Mouse (Mus musculus) neural tube, embryonic 15.5 days (tissue): ENCODE results near the gene Fam25c. TPM values are rescaled to one million over a fixed set of nuclear protein-coding genes. Genes with fewer than 3 reads are reported as not detected.

Experiments
- ATAC-seq: fragments of 200-750 bp; cut with Nextera tagmentation; 2 replicates; pipeline ENCODE4 v1.8.0; 2017; ENCODE audit warnings: mild to moderate bottlenecking, moderate TSS enrichment, moderate library complexity; ENCODE audit not compliant: low FRiP score
- H3K27ac ChIP-seq: fragments of 300-500 bp; sonication (generic); replicated peaks from 2 replicates; pipeline ENCODE4 v1.5.1; 2015; ENCODE audit warnings: mild to moderate bottlenecking, inconsistent platforms
- H3K27me3 ChIP-seq: fragments of 300-500 bp; sonication (generic); replicated peaks from 2 replicates; pipeline ENCODE4 v1.6.1; 2015; ENCODE audit warnings: inconsistent platforms
- H3K36me3 ChIP-seq: fragments of 300-500 bp; sonication (generic); 2 replicates; pipeline ENCODE4 v1.6.1; 2015; ENCODE audit warnings: inconsistent platforms
- H3K4me1 ChIP-seq: fragments of 300-500 bp; sonication (generic); 2 replicates; pipeline ENCODE4 v1.6.1; 2015; ENCODE audit warnings: inconsistent platforms
- H3K4me2 ChIP-seq: fragments of 300-500 bp; sonication (generic); 2 replicates; pipeline ENCODE4 v1.6.1; 2015; ENCODE audit warnings: inconsistent platforms, mild to moderate bottlenecking, moderate library complexity
- H3K4me3 ChIP-seq: fragments of 300-500 bp; sonication (generic); replicated peaks from 2 replicates; pipeline ENCODE4 v1.5.1; 2015; ENCODE audit warnings: mild to moderate bottlenecking, inconsistent platforms
- H3K9ac ChIP-seq: fragments of 300-500 bp; sonication (generic); replicated peaks from 2 replicates; pipeline ENCODE4 v1.6.1; 2015; ENCODE audit warnings: mild to moderate bottlenecking, inconsistent platforms
- H3K9me3 ChIP-seq: fragments of 300-500 bp; sonication (generic); replicated peaks from 2 replicates; pipeline ENCODE4 v1.6.1; 2016; ENCODE audit warnings: inconsistent platforms
- WGBS: fragments of 180-500 bp; shearing (Covaris S2); methylation state at CpG from one replicate; pipeline ENCODE4 v1.1.7; 2015; ENCODE audit warnings: mixed read lengths; 5-methylcytosine and 5-hydroxymethylcytosine counted together
- polyA plus RNA-seq: library from polyadenylated mRNA; unstranded; fragments of >200 nt; fragmentation: Nextera tagmentation; extraction: Ambion mirVana; gene quantifications from 2 replicates; pipeline ENCODE4 v1.2.1, GENCODE M21; 2015

Fam25c gene
- polyA plus RNA-seq, 1 experiment from 2014 or later = not detected

- 68% methylated on average over 12 of the region's 12 CpGs for WGBS
- H3K4me1 ChIP-seq = no peaks in the 10 kb centered on the region
- H3K36me3 ChIP-seq = peaks cover 32% of the 10 kb centered on the region
- no peak overlapping the region for H3K4me3 ChIP-seq
- no peaks in the 10 kb centered on the region for H3K27me3 ChIP-seq
- H3K9ac ChIP-seq = no peak overlapping the region
- H3K4me2 ChIP-seq = no peak overlapping the region
- no peak overlapping the region for H3K27ac ChIP-seq
- peak; percentile 39 for ATAC-seq
- H3K9me3 ChIP-seq = no peaks in the 10 kb centered on the region
Observed at GRCm38 (mm10) chr14:34345771-34346566, 9.3 kb downstream of the Fam25c start.

DNA sequence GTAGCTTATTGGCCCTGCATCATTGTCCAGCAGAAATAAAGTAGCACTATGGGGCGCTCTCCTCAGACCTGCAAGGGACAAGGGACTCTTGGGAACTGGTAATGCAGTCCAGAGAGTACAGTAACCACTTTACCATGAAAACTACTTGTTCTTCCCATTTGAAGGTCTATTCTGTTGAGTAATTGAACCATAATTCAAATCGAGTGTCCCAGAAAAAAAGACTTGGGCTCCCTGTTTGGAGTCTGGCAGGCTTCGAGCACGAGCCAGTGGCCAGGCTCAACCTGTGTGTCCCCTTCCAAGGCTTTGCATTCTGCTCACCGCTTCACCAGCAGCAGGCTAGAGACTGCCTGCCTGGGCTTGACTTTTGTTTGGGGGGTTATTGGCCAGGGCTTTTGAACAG, 10.9 kb downstream of the Fam25c start:
- Histone ChIP-seq H3K27ac (no peak overlapping the region; the same call in 1 of the 2 replicates), H3K4me3 (no peak overlapping the region), H3K9ac (no peak overlapping the region), H3K36me3 (peaks cover 44% of the 10 kb centered on the region), H3K4me2 (no peak overlapping the region), H3K9me3 (no peaks in the 10 kb centered on the region), H3K4me1 (no peaks in the 10 kb centered on the region), H3K27me3 (no peaks in the 10 kb centered on the region)
- no peak for ATAC-seq
- WGBS = 70% methylated on average over 5 of the region's 5 CpGs

- H3K9ac ChIP-seq = no peak overlapping the region
- no peak for ATAC-seq
- no peak overlapping the region for H3K27ac ChIP-seq
- no peak overlapping the region for H3K4me2 ChIP-seq
- H3K27me3 ChIP-seq = no peaks in the 10 kb centered on the region
- no peak overlapping the region for H3K4me3 ChIP-seq
- H3K4me1 ChIP-seq = no peaks in the 10 kb centered on the region
- no peaks in the 10 kb centered on the region for H3K9me3 ChIP-seq
- H3K36me3 ChIP-seq = peaks cover 48% of the 10 kb centered on the region
- 95% methylated on average over 4 of the region's 4 CpGs for whole genome bisulfite sequencing
Observed at GRCm38 (mm10) chr14:34343078-34343477, 12.2 kb downstream of the Fam25c start.

GRCm38 (mm10) chr14:34341993-34342392, 13.2 kb downstream of the Fam25c start:
- H3K9me3 ChIP-seq = no peaks in the 10 kb centered on the region
- H3K9ac ChIP-seq = no peak overlapping the region
- H3K4me2 ChIP-seq = no peak overlapping the region
- peaks cover 59% of the 10 kb centered on the region for H3K36me3 ChIP-seq
- no peak overlapping the region for H3K27ac ChIP-seq
- no peaks in the 10 kb centered on the region for H3K27me3 ChIP-seq
- H3K4me3 ChIP-seq = no peak overlapping the region
- H3K4me1 ChIP-seq = no peaks in the 10 kb centered on the region
- WGBS = 88% methylated on average over 4 of the region's 4 CpGs
- ATAC-seq = no peak

DNA sequence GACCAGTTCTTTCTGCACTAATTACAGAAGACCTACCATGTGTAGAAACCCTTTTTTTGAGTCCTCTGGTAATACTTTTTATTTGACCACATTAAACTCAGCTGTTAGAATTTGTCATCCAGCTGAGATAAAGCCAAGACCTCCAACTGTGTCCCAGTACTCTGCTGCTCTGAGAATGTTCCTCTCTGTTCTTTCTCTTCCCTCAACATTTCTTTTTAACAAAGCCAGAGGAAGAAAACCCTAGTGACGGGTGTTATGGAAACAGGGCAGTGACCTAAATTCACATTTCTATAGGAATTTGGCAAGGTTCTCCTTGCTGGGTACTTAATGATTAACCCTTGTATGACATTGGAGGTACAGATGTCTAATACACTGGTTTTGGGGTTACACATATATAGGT, 15.8 kb downstream of the Fam25c start:
- ATAC-seq = peak; percentile 45; the same call in 1 of the 2 replicates

DNA sequence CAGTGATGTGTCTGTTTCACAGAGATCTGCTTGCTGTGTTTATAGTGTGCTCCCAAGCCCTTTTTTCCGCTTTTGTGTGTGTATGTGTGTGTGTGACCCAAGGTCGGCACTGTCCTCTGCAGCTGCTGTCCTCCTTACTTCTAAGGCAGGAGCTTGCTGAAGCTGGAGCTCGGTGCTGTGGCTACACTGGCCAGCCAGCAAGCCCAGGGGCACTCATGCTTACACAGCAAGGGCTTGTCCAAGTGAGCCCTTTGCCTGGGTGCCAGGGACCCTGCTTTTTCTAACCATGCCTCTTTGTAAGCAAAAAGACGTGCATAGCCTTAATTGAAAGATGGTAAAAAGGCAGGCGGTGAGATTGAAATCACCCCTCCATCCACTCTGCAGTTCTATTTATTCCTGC, 22.8 kb downstream of the Fam25c start:
- H3K9ac ChIP-seq = no peak overlapping the region
- H3K9me3 ChIP-seq = no peaks in the 10 kb centered on the region
- peak; percentile 76 for ATAC-seq
- H3K27ac ChIP-seq = peak overlapping the region; percentile 72
- WGBS = 77% methylated on average over 5 of the region's 5 CpGs
- H3K4me1 ChIP-seq = no peaks in the 10 kb centered on the region
- H3K4me2 ChIP-seq = no peak overlapping the region
- no peak overlapping the region for H3K4me3 ChIP-seq
- peaks cover 76% of the 10 kb centered on the region for H3K36me3 ChIP-seq
- no peaks in the 10 kb centered on the region for H3K27me3 ChIP-seq

More for the DNA sequence above, 15.8 kb downstream of the Fam25c start:
- Histone ChIP-seq H3K27ac (no peak overlapping the region), H3K4me2 (no peak overlapping the region), H3K4me3 (no peak overlapping the region), H3K9ac (no peak overlapping the region), H3K27me3 (no peaks in the 10 kb centered on the region), H3K36me3 (peaks cover 81% of the 10 kb centered on the region), H3K4me1 (no peaks in the 10 kb centered on the region), H3K9me3 (no peaks in the 10 kb centered on the region)
- WGBS = 46% methylated on average over 1 of the region's 1 CpGs

DNA sequence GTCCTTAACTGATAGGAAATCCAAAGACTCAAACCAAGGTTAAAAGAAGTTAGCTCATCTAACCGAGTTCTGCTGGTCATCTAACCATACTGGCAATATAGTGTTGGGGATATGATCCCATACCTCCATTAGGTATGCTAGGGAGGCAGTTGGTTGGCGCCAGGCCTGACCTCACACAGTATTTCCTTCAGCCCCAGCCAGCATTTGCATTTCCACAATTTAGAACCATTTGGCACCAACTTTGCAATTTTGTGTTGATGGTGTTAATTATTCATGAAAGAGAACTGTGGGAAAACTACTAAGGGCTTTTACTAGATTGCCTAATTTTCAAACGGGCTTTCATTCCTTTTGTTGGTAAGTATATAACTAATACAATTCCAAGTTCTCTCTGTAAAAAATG, 23.3 kb downstream of the Fam25c start:
- ATAC-seq = peak; percentile 65; the same call in 1 of the 2 replicates
- Histone ChIP-seq H3K27ac (peak overlapping the region; percentile 72), H3K27me3 (no peaks in the 10 kb centered on the region), H3K4me3 (no peak overlapping the region), H3K9ac (no peak overlapping the region), H3K9me3 (no peaks in the 10 kb centered on the region), H3K4me1 (no peaks in the 10 kb centered on the region), H3K4me2 (no peak overlapping the region), H3K36me3 (peaks cover 72% of the 10 kb centered on the region)
- WGBS = 67% methylated on average over 3 of the region's 3 CpGs

- peak overlapping the region; percentile 68 for H3K27ac ChIP-seq
- 76% methylated on average over 9 of the region's 9 CpGs for WGBS
- peak; percentile 83 for ATAC-seq
- no peaks in the 10 kb centered on the region for H3K27me3 ChIP-seq
- no peaks in the 10 kb centered on the region for H3K9me3 ChIP-seq
- no peak overlapping the region for H3K4me3 ChIP-seq
- no peak overlapping the region for H3K4me2 ChIP-seq
- peaks cover 70% of the 10 kb centered on the region for H3K36me3 ChIP-seq
- no peaks in the 10 kb centered on the region for H3K4me1 ChIP-seq
- no peak overlapping the region for H3K9ac ChIP-seq
Observed at GRCm38 (mm10) chr14:34330657-34331158, 24.5 kb downstream of the Fam25c start.

GRCm38 (mm10) chr14:34327618-34328017, 27.6 kb downstream of the Fam25c start:
- H3K9me3 ChIP-seq = no peaks in the 10 kb centered on the region
- no peaks in the 10 kb centered on the region for H3K4me1 ChIP-seq
- H3K4me3 ChIP-seq = no peak overlapping the region
- H3K27ac ChIP-seq = no peak overlapping the region
- WGBS = 86% methylated on average over 1 of the region's 1 CpGs
- H3K27me3 ChIP-seq = no peaks in the 10 kb centered on the region
- no peak for ATAC-seq
- peaks cover 62% of the 10 kb centered on the region for H3K36me3 ChIP-seq
- H3K9ac ChIP-seq = no peak overlapping the region
- H3K4me2 ChIP-seq = no peak overlapping the region

DNA sequence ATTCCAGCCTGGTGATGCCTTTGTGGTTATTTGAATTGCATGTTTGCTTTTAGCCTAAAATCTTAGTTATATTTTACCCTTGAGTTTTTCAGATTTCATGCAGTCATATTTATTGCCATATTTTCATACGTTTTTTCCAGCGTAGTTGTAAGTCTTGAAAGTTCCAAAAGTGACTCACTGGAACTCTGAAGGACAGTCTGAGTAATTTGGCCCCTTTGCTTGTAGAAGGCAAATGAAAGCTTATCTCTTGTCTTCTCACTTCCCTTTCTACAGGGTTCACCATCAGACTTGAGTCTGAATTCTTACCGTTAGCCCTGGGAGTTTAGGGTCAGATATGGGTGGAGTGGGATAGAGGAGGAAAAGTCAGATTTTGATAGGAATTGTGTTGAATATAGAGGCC, 28.6 kb downstream of the Fam25c start:
- no peak for ATAC-seq
- WGBS = 95% methylated on average over 3 of the region's 3 CpGs
- Histone ChIP-seq H3K27ac (no peak overlapping the region), H3K27me3 (no peaks in the 10 kb centered on the region), H3K9ac (no peak overlapping the region), H3K36me3 (peaks cover 57% of the 10 kb centered on the region), H3K4me1 (no peaks in the 10 kb centered on the region), H3K9me3 (no peaks in the 10 kb centered on the region), H3K4me2 (no peak overlapping the region), H3K4me3 (no peak overlapping the region)

- WGBS = 95% methylated on average over 5 of the region's 5 CpGs
- H3K9ac ChIP-seq = no peak overlapping the region
- no peak overlapping the region for H3K4me2 ChIP-seq
- H3K36me3 ChIP-seq = peaks cover 50% of the 10 kb centered on the region
- no peak overlapping the region for H3K27ac ChIP-seq
- ATAC-seq = no peak
- H3K27me3 ChIP-seq = no peaks in the 10 kb centered on the region
- H3K4me3 ChIP-seq = no peak overlapping the region
- H3K4me1 ChIP-seq = no peaks in the 10 kb centered on the region
- H3K9me3 ChIP-seq = no peaks in the 10 kb centered on the region
Observed at GRCm38 (mm10) chr14:34323576-34324085, 31.6 kb downstream of the Fam25c start.

GRCm38 (mm10) chr14:34318113-34318512, 37.1 kb downstream of the Fam25c start:
- Histone ChIP-seq H3K9me3 (no peaks in the 10 kb centered on the region), H3K4me3 (no peak overlapping the region), H3K36me3 (peaks cover 26% of the 10 kb centered on the region), H3K9ac (no peak overlapping the region), H3K4me1 (peaks cover 19% of the 10 kb centered on the region), H3K27me3 (no peaks in the 10 kb centered on the region), H3K4me2 (no peak overlapping the region), H3K27ac (no peak overlapping the region)
- no peak for ATAC-seq
